Mouse (Mus musculus): ENCODE measurements around the gene E130114P18Rik.

GRCm38 (mm10) chr4:97814515-97814914, 36.6 kb upstream of the E130114P18Rik start:
- no peak for TF ChIP-seq POLR2A (IDR thresholded peaks at IDR 0.05; ENCODE audit: low read depth, low read length)
- no peak for TF ChIP-seq CTCF (IDR thresholded peaks at IDR 0.05; ENCODE audit: extremely low read depth, insufficient read length, insufficient replicate concordance, low read depth, low read length)

Data from small intestine, adult 2 months (tissue).